Mouse (Mus musculus) thymus, adult 2 months (tissue): ENCODE results near the gene Ccnl2. TPM values are rescaled to one million over a fixed set of nuclear protein-coding genes. Genes with fewer than 3 reads are reported as not detected.
A peak's percentile ranks its signal among the peaks of the same experiment; 100 is the strongest.

Source experiments
- DNase-seq: peaks from one replicate; pipeline ENCODE4 v3.0.0; 2021
- H3K27ac ChIP-seq: fragments of 200-500 bp; 2 replicates; pipeline ENCODE4 v1.5.1; 2012; ENCODE audit warnings: low read length, control low read depth; ENCODE audit not compliant: control insufficient read depth, insufficient read depth
- H3K27me3 ChIP-seq: fragments of 200-500 bp; 2 replicates; pipeline ENCODE4 v1.6.1; 2012; ENCODE audit warnings: mild to moderate bottlenecking, low read length, moderate library complexity, mixed read lengths; ENCODE audit not compliant: control insufficient read depth, insufficient read depth
- H3K36me3 ChIP-seq: fragments of 200-500 bp; 2 replicates; pipeline ENCODE4 v1.6.1; 2012; ENCODE audit warnings: mild to moderate bottlenecking, low read length, moderate library complexity; ENCODE audit not compliant: control insufficient read depth, insufficient read depth
- H3K4me1 ChIP-seq: fragments of 200-500 bp; replicated peaks from 2 replicates; pipeline ENCODE4 v1.6.1; 2012; ENCODE audit warnings: low read length; ENCODE audit not compliant: control insufficient read depth, insufficient read depth
- H3K4me3 ChIP-seq: fragments of 200-500 bp; 2 replicates; pipeline ENCODE4 v1.5.1; 2012; ENCODE audit warnings: mild to moderate bottlenecking, low read length, control low read depth, moderate library complexity; ENCODE audit not compliant: control insufficient read depth, insufficient read depth
- CTCF ChIP-seq: fragments of 200-500 bp; IDR thresholded peaks from 2 replicates; pipeline ENCODE4 v1.5.1; 2012; ENCODE audit warnings: mild to moderate bottlenecking, control low read depth, low read length, moderate library complexity, borderline replicate concordance; ENCODE audit not compliant: control insufficient read depth, poor library complexity, insufficient read depth; ENCODE audit errors: extremely low read depth
- POLR2A ChIP-seq: fragments of 200-500 bp; IDR thresholded peaks from 2 replicates; pipeline ENCODE4 v1.6.1; 2012; ENCODE audit warnings: mild to moderate bottlenecking, low read length, control low read depth, moderate library complexity; ENCODE audit not compliant: control insufficient read depth, poor library complexity, insufficient read depth; ENCODE audit errors: extremely low read depth
- WGBS: fragments of 180-500 bp; shearing (Covaris S2); methylation state at CpG from one replicate; pipeline ENCODE4 v1.1.7; 2018; 5-methylcytosine and 5-hydroxymethylcytosine counted together
- polyA plus RNA-seq: library from polyadenylated mRNA; depleted of rRNA; stranded (reverse); fragments of >200 nt; gene quantifications from 2 replicates; pipeline ENCODE4 v1.2.3, GENCODE M21; 2012; rRNA removed

Ccnl2 gene
- 131 and 145 TPM in 2 replicates for polyA plus RNA-seq

- peak; percentile 90 for DNase-seq
- peak within 1 kb of the TSS; percentile 77 for H3K4me3 ChIP-seq
- under 1% methylated on average over 60 of the region's 60 CpGs for WGBS
- no peaks in the 10 kb centered on the region for H3K27me3 ChIP-seq
- H3K4me1 ChIP-seq = peaks cover 5% of the 10 kb centered on the region; the same call in 1 of the 2 replicates
- H3K36me3 ChIP-seq = peaks cover 65% of the 10 kb centered on the region
- peak within 1 kb of the TSS; percentile 88 for H3K27ac ChIP-seq
- TF ChIP-seq CTCF = peak; percentile 74
- peak; percentile 81 for TF ChIP-seq POLR2A
These were observed at the start of gene Ccnl2 for GRCm38 (mm10) chr4:155811929-155812664. Ccnl2 (plus strand) TSS chr4:155812489.

GRCm38 (mm10) chr4:155769496-155769879 is 42.8 kb upstream of the Ccnl2 start:
- H3K36me3 ChIP-seq = no peaks in the 10 kb centered on the region
- no peak for TF ChIP-seq POLR2A
- no peak for TF ChIP-seq CTCF
- H3K4me3 ChIP-seq = no peak overlapping the region
- DNase-seq = no peak
- no peak overlapping the region for H3K27ac ChIP-seq
- WGBS = 83% methylated on average over 5 of the region's 5 CpGs
- H3K27me3 ChIP-seq = no peaks in the 10 kb centered on the region
- peaks cover 9% of the 10 kb centered on the region for H3K4me1 ChIP-seq

GRCm38 (mm10) chr4:155769880-155770512 is 42.3 kb upstream of the Ccnl2 start:
- Histone ChIP-seq H3K4me3 (peak overlapping the region; percentile 41), H3K27ac (no peak overlapping the region), H3K36me3 (no peaks in the 10 kb centered on the region), H3K27me3 (no peaks in the 10 kb centered on the region), H3K4me1 (peaks cover 13% of the 10 kb centered on the region)
- WGBS = 2% methylated on average over 39 of the region's 39 CpGs
- 0 out of 2 replicates have a peak, but pooled peaks have one; percentile 17 for TF ChIP-seq POLR2A
- peak; percentile 99 for TF ChIP-seq CTCF
- peak; percentile 81 for DNase-seq

GRCm38 (mm10) chr4:155770626-155771025 is 41.7 kb upstream of the Ccnl2 start:
- Histone ChIP-seq H3K4me1 (peaks cover 18% of the 10 kb centered on the region), H3K4me3 (no peak overlapping the region), H3K36me3 (no peaks in the 10 kb centered on the region), H3K27me3 (no peaks in the 10 kb centered on the region), H3K27ac (no peak overlapping the region)
- no peak for DNase-seq
- WGBS = 76% methylated on average over 24 of the region's 24 CpGs
- TF ChIP-seq POLR2A (no peak), CTCF (no peak)

- Histone ChIP-seq H3K4me1 (peaks cover 18% of the 10 kb centered on the region), H3K27ac (no peak overlapping the region), H3K36me3 (no peaks in the 10 kb centered on the region), H3K4me3 (no peak overlapping the region), H3K27me3 (no peaks in the 10 kb centered on the region)
- no peak for TF ChIP-seq CTCF
- TF ChIP-seq POLR2A = no peak
- WGBS = 87% methylated on average over 2 of the region's 2 CpGs
- DNase-seq = no peak
These were observed 40.6 kb upstream of the Ccnl2 start for GRCm38 (mm10) chr4:155771706-155772105.

- no peak for DNase-seq
- WGBS = 95% methylated on average over 13 of the region's 13 CpGs
- Histone ChIP-seq H3K27me3 (no peaks in the 10 kb centered on the region), H3K4me3 (no peak overlapping the region), H3K4me1 (peaks cover 18% of the 10 kb centered on the region), H3K27ac (no peak overlapping the region), H3K36me3 (no peaks in the 10 kb centered on the region)
- no peak for TF ChIP-seq CTCF
- TF ChIP-seq POLR2A = no peak
These were observed 39.5 kb upstream of the Ccnl2 start for GRCm38 (mm10) chr4:155772786-155773185.
